Mouse (Mus musculus) testis, adult 2 months (tissue): Measurements from ENCODE around the gene Slc6a21.
"Not testable (repeated sequence)": the region's sequence is repeated elsewhere in the genome, so short reads cannot be mapped to it uniquely, and the experiment has no call there.

Source experiments
- CTCF ChIP-seq: fragments of 200-500 bp; IDR thresholded peaks from 2 replicates; pipeline ENCODE4 v1.5.1; 2012; ENCODE audit warnings: low read depth, mild to moderate bottlenecking, inconsistent platforms, low read length, moderate library complexity; ENCODE audit not compliant: control insufficient read depth, insufficient read depth, insufficient replicate concordance
- POLR2A ChIP-seq: fragments of 200-500 bp; IDR thresholded peaks from 2 replicates; pipeline ENCODE4 v1.6.1; 2012; ENCODE audit warnings: low read depth, mild to moderate bottlenecking, inconsistent platforms, low read length, moderate library complexity; ENCODE audit not compliant: control insufficient read depth

DNA sequence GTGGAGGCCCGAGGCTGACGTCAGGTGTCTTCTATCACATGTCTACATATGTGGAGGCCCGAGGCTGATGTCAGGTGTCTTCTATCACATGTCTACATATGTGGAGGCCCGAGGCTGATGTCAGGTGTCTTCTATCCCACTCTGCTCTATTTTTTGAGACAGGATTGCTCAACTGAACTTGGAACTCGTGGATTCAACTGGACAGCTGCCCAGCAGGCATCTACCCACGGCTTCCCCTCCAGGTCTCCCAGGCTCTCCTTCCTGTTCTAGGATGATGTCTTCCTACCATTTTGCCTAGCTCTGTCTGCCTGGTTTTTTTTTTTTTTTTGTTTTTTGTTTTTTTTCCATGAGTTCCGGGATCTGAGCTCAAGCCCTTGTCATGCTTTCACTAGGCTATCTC, 21.5 kb upstream of the Slc6a21 start:
- not testable (repeated sequence) for TF ChIP-seq CTCF, POLR2A
